Mouse (Mus musculus) stomach, embryonic 14.5 days (tissue): ENCODE measurements at regions not wholly inside any gene's neighbourhood (a gene's known extent, or its start where the extent isn't known, plus 50 kb on each side); places are given as distances from the start of the nearest gene placed in this dataset.

Experiments used
- ATAC-seq: fragments of 200-750 bp; cut with Nextera tagmentation; 2 replicates; pipeline ENCODE4 v1.8.0; 2017; ENCODE audit warnings: low read depth, moderate TSS enrichment; ENCODE audit not compliant: insufficient number of reproducible peaks, insufficient read depth, low FRiP score
- H3K27ac ChIP-seq: fragments of 300-500 bp; sonication (generic); 2 replicates; pipeline ENCODE4 v1.5.1; 2014; ENCODE audit warnings: mild to moderate bottlenecking, low read length, moderate library complexity, mixed read lengths
- H3K27me3 ChIP-seq: fragments of 300-500 bp; sonication (generic); 2 replicates; pipeline ENCODE4 v1.6.1; 2014; ENCODE audit warnings: low read length, control low read depth, mixed read lengths; ENCODE audit not compliant: control insufficient read depth, insufficient read depth
- H3K36me3 ChIP-seq: fragments of 300-500 bp; sonication (generic); 2 replicates; pipeline ENCODE4 v1.6.1; 2014; ENCODE audit warnings: mild to moderate bottlenecking, control low read depth, low read length, moderate library complexity, mixed read lengths; ENCODE audit not compliant: control insufficient read depth, insufficient read depth
- H3K4me1 ChIP-seq: fragments of 300-500 bp; sonication (generic); 2 replicates; pipeline ENCODE4 v1.6.1; 2014; ENCODE audit warnings: low read length, control low read depth, mixed read lengths; ENCODE audit not compliant: control insufficient read depth, insufficient read depth
- H3K4me2 ChIP-seq: fragments of 300-500 bp; sonication (generic); replicated peaks from 2 replicates; pipeline ENCODE4 v1.6.1; 2014; ENCODE audit warnings: low read depth, low read length, control low read depth
- H3K4me3 ChIP-seq: fragments of 300-500 bp; sonication (generic); 2 replicates; pipeline ENCODE4 v1.5.1; 2014; ENCODE audit warnings: low read depth, low read length, control low read depth
- H3K9ac ChIP-seq: fragments of 300-500 bp; sonication (generic); replicated peaks from 2 replicates; pipeline ENCODE4 v1.6.1; 2014; ENCODE audit warnings: low read depth, mild to moderate bottlenecking, control low read depth, low read length, moderate library complexity, mixed read lengths
- H3K9me3 ChIP-seq: fragments of 300-500 bp; sonication (generic); 2 replicates; pipeline ENCODE4 v1.6.1; 2016; ENCODE audit warnings: low read depth, low read length, control low read depth; ENCODE audit not compliant: control insufficient read depth
- WGBS: fragments of 180-500 bp; shearing (Covaris S2); extraction: QIAGEN DNeasy Blood & Tissue Kit; methylation state at CpG from one replicate; pipeline ENCODE4 v1.1.7; 2014; 5-methylcytosine and 5-hydroxymethylcytosine counted together

DNA sequence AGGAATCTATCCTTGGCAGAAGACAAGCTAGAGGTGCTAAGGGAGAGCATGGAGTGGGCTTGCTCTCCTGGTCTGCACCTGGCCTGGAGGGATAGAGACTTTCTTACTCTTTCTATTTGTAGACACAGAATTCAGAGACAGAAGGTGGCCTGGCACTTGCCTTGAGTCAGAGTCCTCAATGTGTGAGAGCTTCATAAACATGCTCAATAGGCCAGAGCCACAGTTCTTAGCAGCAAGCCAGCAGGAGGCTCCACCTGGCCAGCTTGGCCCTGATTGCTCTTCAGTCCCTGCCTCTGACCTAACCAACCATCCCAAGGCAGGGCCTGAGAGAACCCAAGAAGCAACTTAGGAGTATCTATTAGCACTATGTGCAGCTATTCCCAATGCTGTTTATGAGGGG is 103.9 kb upstream of the Cmc1 start:
- Histone ChIP-seq H3K9ac (no peak overlapping the region), H3K4me2 (no peak overlapping the region), H3K27ac (no peak overlapping the region), H3K4me1 (no peaks in the 10 kb centered on the region), H3K4me3 (no peak overlapping the region), H3K36me3 (no peaks in the 10 kb centered on the region), H3K9me3 (no peaks in the 10 kb centered on the region), H3K27me3 (no peaks in the 10 kb centered on the region)
- ATAC-seq: no peak

GRCm38 (mm10) chr9:118255200-118255733 is 105.3 kb upstream of the Cmc1 start:
- no peaks in the 10 kb centered on the region for H3K4me1 ChIP-seq
- H3K27me3 ChIP-seq: no peaks in the 10 kb centered on the region
- no peaks in the 10 kb centered on the region for H3K36me3 ChIP-seq
- H3K9me3 ChIP-seq: no peaks in the 10 kb centered on the region
- ATAC-seq: no peak
- no peak overlapping the region for H3K27ac ChIP-seq
- no peak overlapping the region for H3K9ac ChIP-seq
- 54% methylated on average over 9 of the region's 9 CpGs for WGBS
- no peak overlapping the region for H3K4me3 ChIP-seq
- H3K4me2 ChIP-seq: no peak overlapping the region

GRCm38 (mm10) chr9:118255751-118256266 is 105.8 kb upstream of the Cmc1 start:
- no peak overlapping the region for H3K4me3 ChIP-seq
- ATAC-seq: no peak
- WGBS: 38% methylated on average over 11 of the region's 11 CpGs

DNA sequence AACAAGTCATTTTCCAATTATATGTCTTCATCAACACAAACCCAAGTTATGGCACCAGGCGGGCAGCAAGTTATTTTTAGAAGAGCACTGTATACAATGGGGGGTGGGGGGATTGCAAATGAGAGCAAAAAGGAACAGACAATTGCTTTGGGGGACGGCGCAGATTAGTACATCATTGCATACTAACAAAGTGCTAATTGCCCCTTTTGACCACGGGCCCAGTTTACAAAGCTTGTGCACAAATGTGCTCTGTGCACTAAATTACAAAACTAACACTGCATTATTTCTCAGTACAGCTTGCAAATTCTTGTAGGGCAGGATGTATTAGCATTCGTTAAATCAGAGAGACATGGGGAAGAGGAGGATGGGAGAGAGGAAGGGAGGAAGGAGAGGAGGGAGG is 116.3 kb upstream of the Cmc1 start:
- Histone ChIP-seq H3K27ac (no peak overlapping the region), H3K36me3 (no peaks in the 10 kb centered on the region), H3K4me3 (no peak overlapping the region), H3K4me1 (no peaks in the 10 kb centered on the region), H3K9ac (no peak overlapping the region), H3K4me2 (no peak overlapping the region), H3K9me3 (no peaks in the 10 kb centered on the region), H3K27me3 (no peaks in the 10 kb centered on the region)
- WGBS: 65% methylated on average over 5 of the region's 5 CpGs
- ATAC-seq: no peak

More at GRCm38 (mm10) chr9:118255751-118256266, 105.8 kb upstream of the Cmc1 start:
- Histone ChIP-seq H3K9me3 (no peaks in the 10 kb centered on the region), H3K27ac (no peak overlapping the region), H3K4me1 (no peaks in the 10 kb centered on the region), H3K4me2 (no peak overlapping the region), H3K9ac (no peak overlapping the region), H3K27me3 (no peaks in the 10 kb centered on the region), H3K36me3 (no peaks in the 10 kb centered on the region)

DNA sequence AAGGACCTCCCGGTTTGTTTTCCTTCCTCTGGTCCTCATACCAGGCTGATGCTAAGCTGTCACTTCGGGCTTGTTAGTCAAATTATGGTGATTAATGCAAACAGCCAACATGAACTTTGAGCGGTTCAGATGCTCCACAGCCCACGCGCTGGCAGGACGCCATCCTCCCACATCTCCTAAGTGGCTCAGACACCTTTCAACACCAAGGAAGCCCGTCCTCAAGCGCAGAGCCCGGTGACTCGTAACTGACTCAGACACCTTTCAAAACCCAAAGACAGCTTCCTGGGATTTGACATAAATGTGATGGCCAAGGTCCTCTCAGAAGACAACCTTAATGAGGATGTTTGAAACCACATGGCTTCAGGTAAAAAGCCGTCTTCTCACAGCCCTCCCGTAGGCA is 121.7 kb upstream of the Cmc1 start:
- Histone ChIP-seq H3K4me2 (no peak overlapping the region), H3K4me3 (no peak overlapping the region), H3K9ac (no peak overlapping the region), H3K27me3 (no peaks in the 10 kb centered on the region), H3K9me3 (no peaks in the 10 kb centered on the region), H3K4me1 (no peaks in the 10 kb centered on the region), H3K36me3 (no peaks in the 10 kb centered on the region), H3K27ac (no peak overlapping the region)
- ATAC-seq: no peak
- 65% methylated on average over 12 of the region's 12 CpGs for WGBS

GRCm38 (mm10) chr9:118272713-118273407 is 122.9 kb upstream of the Cmc1 start:
- H3K36me3 ChIP-seq: no peaks in the 10 kb centered on the region
- no peak for ATAC-seq
- WGBS: 48% methylated on average over 11 of the region's 11 CpGs

GRCm38 (mm10) chr9:118285481-118285880 is 135.5 kb upstream of the Cmc1 start:
- H3K4me1 ChIP-seq: no peaks in the 10 kb centered on the region
- no peaks in the 10 kb centered on the region for H3K27me3 ChIP-seq
- H3K4me3 ChIP-seq: no peak overlapping the region
- ATAC-seq: no peak
- no peaks in the 10 kb centered on the region for H3K36me3 ChIP-seq
- no peaks in the 10 kb centered on the region for H3K9me3 ChIP-seq
- 60% methylated on average over 3 of the region's 3 CpGs for WGBS
- no peak overlapping the region for H3K27ac ChIP-seq
- no peak overlapping the region for H3K4me2 ChIP-seq
- no peak overlapping the region for H3K9ac ChIP-seq

More at GRCm38 (mm10) chr9:118272713-118273407, 122.9 kb upstream of the Cmc1 start:
- no peak overlapping the region for H3K9ac ChIP-seq
- H3K9me3 ChIP-seq: no peaks in the 10 kb centered on the region
- H3K4me2 ChIP-seq: no peak overlapping the region
- no peak overlapping the region for H3K27ac ChIP-seq
- no peaks in the 10 kb centered on the region for H3K27me3 ChIP-seq
- no peak overlapping the region for H3K4me3 ChIP-seq
- H3K4me1 ChIP-seq: no peaks in the 10 kb centered on the region

- H3K4me2 ChIP-seq: no peak overlapping the region
- H3K27me3 ChIP-seq: no peaks in the 10 kb centered on the region
- H3K9ac ChIP-seq: no peak overlapping the region
- WGBS: 75% methylated on average over 9 of the region's 9 CpGs
- no peak overlapping the region for H3K27ac ChIP-seq
- no peaks in the 10 kb centered on the region for H3K36me3 ChIP-seq
- H3K9me3 ChIP-seq: no peaks in the 10 kb centered on the region
- no peak overlapping the region for H3K4me3 ChIP-seq
- H3K4me1 ChIP-seq: no peaks in the 10 kb centered on the region
- no peak for ATAC-seq
Measured at GRCm38 (mm10) chr9:118287606-118288005, 137.6 kb upstream of the Cmc1 start.

DNA sequence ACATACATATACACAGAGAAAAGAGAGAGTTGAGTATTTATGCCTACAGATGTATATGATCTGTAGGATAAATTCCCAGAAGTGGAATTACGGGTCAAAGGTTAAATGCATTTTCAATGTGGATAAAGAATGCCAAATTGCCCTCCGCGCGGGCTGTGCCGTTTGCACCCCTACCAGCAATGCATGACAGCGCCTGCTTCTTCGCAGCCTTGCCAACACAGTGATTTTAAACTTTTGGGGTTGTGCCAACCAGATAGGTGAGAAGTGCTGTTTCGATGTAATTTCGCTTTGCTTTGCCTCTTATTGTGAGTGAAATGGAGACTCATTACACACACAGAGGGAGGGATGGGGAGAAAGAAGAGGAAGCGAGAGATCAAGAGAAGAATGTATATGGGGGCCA is 142.9 kb upstream of the Cmc1 start:
- H3K4me3 ChIP-seq: no peak overlapping the region
- no peak for ATAC-seq
- 87% methylated on average over 10 of the region's 10 CpGs for WGBS
- no peak overlapping the region for H3K9ac ChIP-seq
- H3K4me1 ChIP-seq: no peaks in the 10 kb centered on the region
- H3K27ac ChIP-seq: no peak overlapping the region
- H3K9me3 ChIP-seq: no peaks in the 10 kb centered on the region
- H3K27me3 ChIP-seq: no peaks in the 10 kb centered on the region
- H3K4me2 ChIP-seq: no peak overlapping the region
- no peaks in the 10 kb centered on the region for H3K36me3 ChIP-seq
